Mouse (Mus musculus): ENCODE measurements at regions not wholly inside any gene's neighbourhood (a gene's known extent, or its start where the extent isn't known, plus 50 kb on each side); places are given as distances from the start of the nearest gene placed in this dataset.
"Not testable (repeated sequence)": the region's sequence is repeated elsewhere in the genome, so short reads cannot be mapped to it uniquely, and the experiment has no call there.

GRCm38 (mm10) chr3:83480176-83480575 lies 285.9 kb upstream of the Sfrp2 start:
- H3K4me1 ChIP-seq (ENCODE audit: control insufficient read depth, insufficient read depth, low read length): no peaks in the 10 kb centered on the region
- no peak for TF ChIP-seq CTCF (IDR thresholded peaks at IDR 0.05; ENCODE audit: control insufficient read depth, insufficient read depth, low read length)
- no peak for TF ChIP-seq POLR2A (IDR thresholded peaks at IDR 0.05; ENCODE audit: borderline replicate concordance, control insufficient read depth, low read depth, low read length)
- WGBS: 97% methylated on average over 1 of the region's 1 CpGs
- no peak overlapping the region for H3K4me3 ChIP-seq (replicated peaks; ENCODE audit: control insufficient read depth, low read depth, low read length)
- H3K27ac ChIP-seq (ENCODE audit: control insufficient read depth, insufficient read depth, low read depth, low read length, poor library complexity): no peak overlapping the region

- H3K4me3 ChIP-seq (replicated peaks; ENCODE audit: control insufficient read depth, low read depth, low read length): no peak overlapping the region
- H3K4me1 ChIP-seq (ENCODE audit: control insufficient read depth, insufficient read depth, low read length): no peaks in the 10 kb centered on the region
- TF ChIP-seq POLR2A (IDR thresholded peaks at IDR 0.05; ENCODE audit: borderline replicate concordance, control insufficient read depth, low read depth, low read length): no peak
- TF ChIP-seq CTCF (IDR thresholded peaks at IDR 0.05; ENCODE audit: control insufficient read depth, insufficient read depth, low read length): no peak
- H3K27ac ChIP-seq (ENCODE audit: control insufficient read depth, insufficient read depth, low read depth, low read length, poor library complexity): no peak overlapping the region
- 83% methylated on average over 7 of the region's 7 CpGs for WGBS
Observed at GRCm38 (mm10) chr3:83486192-83486716, 279.9 kb upstream of the Sfrp2 start.

- Histone ChIP-seq H3K4me1 (ENCODE audit: control insufficient read depth, insufficient read depth, low read length) (no peaks in the 10 kb centered on the region), H3K27ac (ENCODE audit: control insufficient read depth, insufficient read depth, low read depth, low read length, poor library complexity) (no peak overlapping the region), H3K4me3 (replicated peaks; ENCODE audit: control insufficient read depth, low read depth, low read length) (no peak overlapping the region)
- no peak for TF ChIP-seq POLR2A (IDR thresholded peaks at IDR 0.05; ENCODE audit: borderline replicate concordance, control insufficient read depth, low read depth, low read length)
- TF ChIP-seq CTCF (IDR thresholded peaks at IDR 0.05; ENCODE audit: control insufficient read depth, insufficient read depth, low read length): no peak
- 13% methylated on average over 1 of the region's 1 CpGs for WGBS
Observed at GRCm38 (mm10) chr3:83495584-83495983, 270.5 kb upstream of the Sfrp2 start.

- WGBS: 75% methylated on average over 7 of the region's 7 CpGs
- TF ChIP-seq CTCF (IDR thresholded peaks at IDR 0.05; ENCODE audit: control insufficient read depth, insufficient read depth, low read length): no peak
- no peak for TF ChIP-seq POLR2A (IDR thresholded peaks at IDR 0.05; ENCODE audit: borderline replicate concordance, control insufficient read depth, low read depth, low read length)
- no peaks in the 10 kb centered on the region for H3K4me1 ChIP-seq (ENCODE audit: control insufficient read depth, insufficient read depth, low read length)
- no peak overlapping the region for H3K27ac ChIP-seq (ENCODE audit: control insufficient read depth, insufficient read depth, low read depth, low read length, poor library complexity)
- H3K4me3 ChIP-seq (replicated peaks; ENCODE audit: control insufficient read depth, low read depth, low read length): no peak overlapping the region
Observed at GRCm38 (mm10) chr3:83503901-83504300, 262.2 kb upstream of the Sfrp2 start.

- Histone ChIP-seq H3K4me3 (replicated peaks; ENCODE audit: control insufficient read depth, low read depth, low read length) (no peak overlapping the region), H3K4me1 (ENCODE audit: control insufficient read depth, insufficient read depth, low read length) (no peaks in the 10 kb centered on the region), H3K27ac (ENCODE audit: control insufficient read depth, insufficient read depth, low read depth, low read length, poor library complexity) (no peak overlapping the region)
- WGBS: 52% methylated on average over 4 of the region's 4 CpGs
- TF ChIP-seq POLR2A (IDR thresholded peaks at IDR 0.05; ENCODE audit: borderline replicate concordance, control insufficient read depth, low read depth, low read length) (no peak), CTCF (IDR thresholded peaks at IDR 0.05; ENCODE audit: control insufficient read depth, insufficient read depth, low read length) (no peak)
Observed at GRCm38 (mm10) chr3:83516614-83517013, 249.5 kb upstream of the Sfrp2 start.

GRCm38 (mm10) chr3:83517914-83518635 lies 248.0 kb upstream of the Sfrp2 start:
- H3K4me3 ChIP-seq (replicated peaks; ENCODE audit: control insufficient read depth, low read depth, low read length): no peak overlapping the region
- TF ChIP-seq POLR2A (IDR thresholded peaks at IDR 0.05; ENCODE audit: borderline replicate concordance, control insufficient read depth, low read depth, low read length) (no peak), CTCF (IDR thresholded peaks at IDR 0.05; ENCODE audit: control insufficient read depth, insufficient read depth, low read length) (no peak)
- no peak overlapping the region for H3K27ac ChIP-seq (ENCODE audit: control insufficient read depth, insufficient read depth, low read depth, low read length, poor library complexity)
- WGBS: 83% methylated on average over 6 of the region's 6 CpGs
- no peaks in the 10 kb centered on the region for H3K4me1 ChIP-seq (ENCODE audit: control insufficient read depth, insufficient read depth, low read length)

GRCm38 (mm10) chr3:83530243-83530847 lies 235.8 kb upstream of the Sfrp2 start:
- Histone ChIP-seq H3K4me3 (replicated peaks; ENCODE audit: control insufficient read depth, low read depth, low read length) (no peak overlapping the region), H3K4me1 (ENCODE audit: control insufficient read depth, insufficient read depth, low read length) (no peaks in the 10 kb centered on the region), H3K27ac (ENCODE audit: control insufficient read depth, insufficient read depth, low read depth, low read length, poor library complexity) (no peak overlapping the region)
- no peak for TF ChIP-seq CTCF (IDR thresholded peaks at IDR 0.05; ENCODE audit: control insufficient read depth, insufficient read depth, low read length)
- TF ChIP-seq POLR2A (IDR thresholded peaks at IDR 0.05; ENCODE audit: borderline replicate concordance, control insufficient read depth, low read depth, low read length): no peak
- 80% methylated on average over 4 of the region's 4 CpGs for WGBS

- 68% methylated on average over 5 of the region's 5 CpGs for WGBS
- not testable (repeated sequence) for H3K4me3 ChIP-seq (replicated peaks; ENCODE audit: control insufficient read depth, low read depth, low read length); H3K27ac ChIP-seq (ENCODE audit: control insufficient read depth, insufficient read depth, low read depth, low read length, poor library complexity); H3K4me1 ChIP-seq (ENCODE audit: control insufficient read depth, insufficient read depth, low read length)
Observed at GRCm38 (mm10) chr3:83536624-83537023, 229.5 kb upstream of the Sfrp2 start.
